Mouse (Mus musculus) stomach, embryonic 15.5 days (tissue): ENCODE measurements around the gene Nfat5. TPM values are rescaled to one million over a fixed set of nuclear protein-coding genes. Genes with fewer than 3 reads are reported as not detected.
A peak's percentile ranks its signal among the peaks of the same experiment; 100 is the strongest.

ENCODE experiments used
- ATAC-seq: fragments of 200-750 bp; cut with Nextera tagmentation; 2 replicates; pipeline ENCODE4 v1.8.0; 2017; ENCODE audit warnings: low read depth, moderate number of reproducible peaks, moderate TSS enrichment; ENCODE audit not compliant: insufficient read depth, low FRiP score
- H3K27ac ChIP-seq: fragments of 300-500 bp; sonication (generic); 2 replicates; pipeline ENCODE4 v1.5.1; 2015; ENCODE audit warnings: mild to moderate bottlenecking, inconsistent platforms
- H3K27me3 ChIP-seq: fragments of 300-500 bp; sonication (generic); replicated peaks from 2 replicates; pipeline ENCODE4 v1.6.1; 2015; ENCODE audit warnings: inconsistent platforms
- H3K36me3 ChIP-seq: fragments of 300-500 bp; sonication (generic); 2 replicates; pipeline ENCODE4 v1.6.1; 2015; ENCODE audit warnings: inconsistent platforms
- H3K4me1 ChIP-seq: fragments of 300-500 bp; sonication (generic); 2 replicates; pipeline ENCODE4 v1.6.1; 2015; ENCODE audit warnings: inconsistent platforms
- H3K4me2 ChIP-seq: fragments of 300-500 bp; sonication (generic); 2 replicates; pipeline ENCODE4 v1.6.1; 2015; ENCODE audit warnings: mild to moderate bottlenecking, inconsistent platforms
- H3K4me3 ChIP-seq: fragments of 300-500 bp; sonication (generic); replicated peaks from 2 replicates; pipeline ENCODE4 v1.5.1; 2015; ENCODE audit warnings: inconsistent platforms
- H3K9ac ChIP-seq: fragments of 300-500 bp; sonication (generic); 2 replicates; pipeline ENCODE4 v1.6.1; 2015; ENCODE audit warnings: inconsistent platforms
- H3K9me3 ChIP-seq: fragments of 300-500 bp; sonication (generic); 2 replicates; pipeline ENCODE4 v1.6.1; 2016; ENCODE audit warnings: inconsistent platforms
- WGBS: fragments of 180-500 bp; shearing (Covaris S2); methylation state at CpG from one replicate; pipeline ENCODE4 v1.1.7; 2015; 5-methylcytosine and 5-hydroxymethylcytosine counted together
- polyA plus RNA-seq: library from polyadenylated mRNA; unstranded; fragments of >200 nt; fragmentation: Nextera tagmentation; extraction: Ambion mirVana; gene quantifications from 2 replicates; pipeline ENCODE4 v1.2.1, GENCODE M21; 2015

Nfat5 gene
- polyA plus RNA-seq, 1 experiment from 2014 or later = 11.5 TPM

DNA sequence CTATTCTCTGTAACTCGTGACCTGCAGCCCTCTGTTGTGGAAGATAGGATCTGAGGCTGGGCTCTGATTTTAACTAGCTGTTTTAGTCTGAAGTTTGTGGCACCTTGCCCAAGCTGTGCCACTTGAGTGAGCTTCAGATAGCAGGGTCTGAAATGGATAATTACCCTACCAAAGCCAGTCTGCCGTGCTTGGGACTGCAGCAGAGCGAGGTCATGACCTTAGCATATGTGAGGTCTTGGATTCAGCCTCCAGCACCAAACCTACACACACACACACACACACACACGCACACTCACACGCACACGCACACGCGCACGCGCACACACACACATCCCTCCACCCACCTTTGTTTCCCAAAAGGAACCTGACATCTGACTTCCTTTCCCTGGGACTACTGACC lies 27.5 kb upstream of the Nfat5 start:
- Histone ChIP-seq H3K9ac (no peak overlapping the region), H3K4me1 (no peaks in the 10 kb centered on the region), H3K36me3 (no peaks in the 10 kb centered on the region), H3K27me3 (no peaks in the 10 kb centered on the region), H3K27ac (no peak overlapping the region), H3K4me3 (no peak overlapping the region), H3K4me2 (no peak overlapping the region), H3K9me3 (no peaks in the 10 kb centered on the region)
- ATAC-seq = no peak
- WGBS = 76% methylated on average over 10 of the region's 10 CpGs

DNA sequence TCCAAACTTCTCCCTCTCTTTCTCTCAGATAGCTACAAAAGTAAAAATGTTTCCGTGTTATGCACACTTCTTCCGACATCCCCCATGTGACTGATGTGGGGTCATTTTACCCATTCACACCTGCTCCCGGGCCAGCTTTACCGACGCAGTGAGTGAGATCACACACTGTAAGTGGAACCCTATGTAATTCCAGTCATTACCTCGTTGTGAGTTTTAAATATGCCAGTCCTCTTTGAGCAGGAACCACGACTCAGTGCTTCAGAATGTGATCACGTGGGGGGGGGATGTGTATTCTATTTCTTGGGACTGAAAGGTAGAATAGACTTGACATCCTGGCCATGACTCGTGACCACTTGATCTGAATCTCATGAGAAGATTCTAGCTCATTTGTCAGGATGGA lies 24.8 kb upstream of the Nfat5 start:
- no peaks in the 10 kb centered on the region for H3K27me3 ChIP-seq
- ATAC-seq = no peak
- 61% methylated on average over 9 of the region's 9 CpGs for WGBS
- H3K9me3 ChIP-seq = no peaks in the 10 kb centered on the region
- H3K27ac ChIP-seq = no peak overlapping the region
- no peak overlapping the region for H3K4me3 ChIP-seq
- H3K36me3 ChIP-seq = no peaks in the 10 kb centered on the region
- H3K4me2 ChIP-seq = no peak overlapping the region
- no peak overlapping the region for H3K9ac ChIP-seq
- H3K4me1 ChIP-seq = no peaks in the 10 kb centered on the region

DNA sequence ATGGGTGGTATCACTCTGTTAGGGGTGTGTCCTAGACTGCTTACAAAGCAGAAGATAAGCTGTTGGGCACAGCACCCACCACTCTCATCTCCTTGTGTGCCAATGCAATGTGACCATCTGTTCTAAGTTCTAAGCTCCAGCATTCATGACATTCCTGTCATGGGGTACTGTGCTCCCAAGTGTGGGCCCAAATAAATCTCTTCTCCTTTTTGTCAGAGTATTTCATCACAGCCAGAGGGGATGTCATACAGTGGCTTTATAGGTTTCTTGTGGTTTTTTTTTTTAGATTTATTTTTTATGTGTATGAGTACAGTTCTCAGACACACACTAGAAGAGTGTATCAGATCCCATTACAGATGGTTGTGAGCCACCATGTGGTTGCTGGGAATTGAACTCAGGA lies 24.1 kb upstream of the Nfat5 start:
- Histone ChIP-seq H3K9me3 (no peaks in the 10 kb centered on the region), H3K27ac (no peak overlapping the region), H3K4me3 (no peak overlapping the region), H3K9ac (no peak overlapping the region), H3K36me3 (no peaks in the 10 kb centered on the region), H3K27me3 (no peaks in the 10 kb centered on the region), H3K4me2 (no peak overlapping the region), H3K4me1 (no peaks in the 10 kb centered on the region)
- no peak for ATAC-seq

DNA sequence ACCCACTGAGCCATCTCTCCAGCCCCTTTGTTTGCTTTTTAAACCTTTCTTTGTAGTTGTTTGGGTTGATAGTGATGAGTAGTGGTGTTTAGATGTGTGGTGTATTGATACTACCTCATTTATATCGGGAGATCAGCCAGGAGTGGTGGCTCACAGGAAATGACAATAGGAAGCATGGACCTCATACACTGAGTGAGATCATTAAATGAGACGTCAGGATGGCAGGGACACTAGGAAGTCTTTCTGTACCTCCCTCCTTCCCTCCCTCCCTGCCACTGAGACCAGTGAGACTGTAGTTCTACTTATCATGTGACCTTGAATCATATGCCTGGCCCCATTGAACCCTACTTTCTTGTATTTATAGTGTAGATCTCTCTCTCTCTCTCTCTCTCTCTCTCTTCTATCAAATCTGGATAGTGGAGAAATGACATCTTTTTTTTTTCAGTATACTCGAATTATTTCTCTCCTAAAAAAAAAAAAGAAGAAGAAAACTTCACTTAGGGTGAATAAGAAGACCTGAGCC lies 23.6 kb upstream of the Nfat5 start:
- Histone ChIP-seq H3K27ac (no peak overlapping the region), H3K9me3 (no peaks in the 10 kb centered on the region), H3K36me3 (no peaks in the 10 kb centered on the region), H3K4me2 (no peak overlapping the region), H3K27me3 (no peaks in the 10 kb centered on the region), H3K4me3 (no peak overlapping the region), H3K9ac (no peak overlapping the region), H3K4me1 (no peaks in the 10 kb centered on the region)
- 44% methylated on average over 3 of the region's 3 CpGs for WGBS
- no peak for ATAC-seq

DNA sequence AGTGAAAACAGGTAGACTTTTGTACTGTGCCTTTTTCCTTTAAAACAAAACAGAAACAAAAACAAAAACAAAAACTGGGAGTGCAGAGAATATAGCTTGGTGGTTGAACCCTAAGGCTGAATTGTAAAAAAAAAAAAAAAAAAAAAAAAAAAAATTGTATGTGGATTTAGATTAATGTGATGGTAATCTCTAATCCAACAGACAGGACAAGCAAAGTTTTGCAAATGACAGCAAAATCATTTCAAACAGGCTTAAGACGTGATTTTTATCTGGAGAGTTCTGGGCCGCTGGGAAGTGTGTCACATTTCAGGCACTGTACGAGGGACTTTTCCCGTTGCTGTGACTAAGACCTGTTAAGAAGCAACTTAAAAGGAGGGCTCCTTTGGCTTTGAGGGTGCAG lies 23.0 kb upstream of the Nfat5 start:
- H3K4me2 ChIP-seq = no peak overlapping the region
- no peaks in the 10 kb centered on the region for H3K9me3 ChIP-seq
- no peaks in the 10 kb centered on the region for H3K36me3 ChIP-seq
- WGBS = 68% methylated on average over 4 of the region's 4 CpGs
- H3K27ac ChIP-seq = no peak overlapping the region
- H3K4me3 ChIP-seq = no peak overlapping the region
- ATAC-seq = no peak
- no peak overlapping the region for H3K9ac ChIP-seq
- H3K27me3 ChIP-seq = no peaks in the 10 kb centered on the region
- no peaks in the 10 kb centered on the region for H3K4me1 ChIP-seq

DNA sequence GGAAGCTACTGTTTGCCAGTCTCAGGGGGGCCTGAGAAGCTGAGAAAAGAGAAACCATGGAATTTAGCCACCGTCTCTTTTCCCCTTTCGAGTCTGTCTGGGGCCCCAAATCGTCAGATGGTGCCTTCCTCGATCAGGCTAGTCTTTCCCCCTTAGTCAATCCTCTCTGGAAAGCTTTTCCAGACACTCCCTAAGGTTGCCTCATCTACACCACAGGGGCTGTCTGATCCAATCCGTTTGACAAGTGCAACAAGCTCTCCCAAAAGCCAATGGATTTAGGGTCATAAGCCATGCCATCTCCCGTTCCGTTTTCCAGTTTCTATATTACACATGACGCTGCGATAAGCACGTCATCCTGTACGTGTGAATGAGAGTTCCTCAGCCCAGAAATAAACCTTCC lies 22.5 kb upstream of the Nfat5 start:
- H3K4me2 ChIP-seq = no peak overlapping the region
- no peak for ATAC-seq
- H3K9me3 ChIP-seq = no peaks in the 10 kb centered on the region
- H3K36me3 ChIP-seq = no peaks in the 10 kb centered on the region
- H3K27ac ChIP-seq = no peak overlapping the region
- no peak overlapping the region for H3K9ac ChIP-seq
- H3K4me3 ChIP-seq = no peak overlapping the region
- WGBS = 69% methylated on average over 11 of the region's 11 CpGs
- no peaks in the 10 kb centered on the region for H3K27me3 ChIP-seq
- H3K4me1 ChIP-seq = no peaks in the 10 kb centered on the region

DNA sequence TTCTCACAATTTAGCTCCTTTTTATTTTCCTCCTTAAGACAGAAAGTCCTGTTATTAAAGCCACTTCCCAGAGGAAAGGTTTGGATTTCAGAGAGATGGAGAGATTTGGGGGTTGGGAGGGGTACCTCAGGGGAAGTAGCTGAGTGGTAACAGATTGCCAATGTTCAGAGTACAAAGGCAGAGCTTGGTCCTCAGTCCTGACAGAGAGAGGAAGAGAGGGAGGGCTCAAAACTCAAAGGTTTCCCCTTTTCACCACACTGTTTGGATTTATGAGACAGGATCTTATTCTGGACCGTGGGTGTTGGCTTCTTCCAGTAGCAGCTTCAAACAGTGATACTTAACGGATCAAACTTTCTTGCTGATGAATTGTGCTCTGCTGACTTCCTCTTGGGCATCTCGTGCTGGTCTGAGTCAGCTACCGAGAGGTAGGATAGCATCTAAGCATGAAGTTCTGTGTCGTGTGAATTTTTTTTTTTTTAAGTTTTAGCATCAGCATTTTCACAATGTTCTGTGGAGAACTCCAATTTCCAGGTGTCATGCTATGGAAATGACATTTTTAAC lies 15.9 kb upstream of the Nfat5 start:
- H3K4me2 ChIP-seq = no peak overlapping the region
- WGBS = 34% methylated on average over 5 of the region's 5 CpGs
- no peaks in the 10 kb centered on the region for H3K36me3 ChIP-seq
- H3K9me3 ChIP-seq = no peaks in the 10 kb centered on the region
- H3K4me1 ChIP-seq = no peaks in the 10 kb centered on the region
- no peak overlapping the region for H3K9ac ChIP-seq
- no peak overlapping the region for H3K27ac ChIP-seq
- H3K4me3 ChIP-seq = no peak overlapping the region
- H3K27me3 ChIP-seq = no peaks in the 10 kb centered on the region
- ATAC-seq = no peak

DNA sequence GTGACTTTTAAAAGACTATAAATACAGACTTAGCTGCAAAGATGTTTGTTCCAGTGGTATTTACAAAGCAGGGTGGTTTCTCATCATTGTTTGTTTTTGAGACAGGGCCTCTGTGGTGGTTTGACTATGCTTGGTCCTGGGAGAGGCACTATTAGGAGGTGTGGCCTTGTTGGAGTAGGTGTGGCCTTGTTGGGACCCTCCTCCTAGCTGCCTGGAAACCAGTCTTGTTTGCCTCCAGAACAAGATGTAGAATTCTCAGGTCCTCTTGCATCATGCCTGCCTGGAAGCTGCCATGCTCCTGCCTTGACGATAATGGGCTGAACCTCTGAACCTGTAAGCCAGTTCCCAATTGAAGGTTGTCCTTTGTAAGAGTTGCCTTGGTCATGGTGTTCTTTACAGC lies 14.7 kb upstream of the Nfat5 start:
- Histone ChIP-seq H3K4me2 (no peak overlapping the region), H3K36me3 (no peaks in the 10 kb centered on the region), H3K9me3 (no peaks in the 10 kb centered on the region), H3K27ac (no peak overlapping the region), H3K27me3 (no peaks in the 10 kb centered on the region), H3K9ac (no peak overlapping the region), H3K4me3 (no peak overlapping the region), H3K4me1 (no peaks in the 10 kb centered on the region)
- 79% methylated on average over 1 of the region's 1 CpGs for WGBS
- ATAC-seq = no peak

DNA sequence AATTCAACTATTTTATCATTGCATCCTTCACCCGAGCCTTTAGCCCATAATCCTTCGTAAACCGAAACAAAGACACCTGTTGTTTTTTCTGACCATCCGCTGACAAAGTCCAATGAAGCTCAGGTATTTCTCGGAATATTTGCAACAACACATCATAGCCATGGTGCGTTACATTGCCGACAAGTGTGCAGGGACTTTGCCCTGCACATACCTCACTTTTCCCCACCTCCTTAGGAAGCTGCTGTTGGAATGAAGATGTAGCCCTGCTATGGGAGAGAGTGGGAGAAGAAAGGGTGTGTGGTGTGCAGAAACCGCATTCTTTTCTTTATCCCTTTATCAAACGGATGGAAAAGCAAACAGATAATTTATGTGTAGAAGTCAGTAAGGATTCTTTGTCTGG lies 6.6 kb upstream of the Nfat5 start:
- WGBS = 60% methylated on average over 9 of the region's 9 CpGs
- H3K4me3 ChIP-seq = no peak overlapping the region
- no peaks in the 10 kb centered on the region for H3K36me3 ChIP-seq
- no peaks in the 10 kb centered on the region for H3K27me3 ChIP-seq
- H3K27ac ChIP-seq = no peak overlapping the region
- no peaks in the 10 kb centered on the region; the same call in 1 of the 2 replicates for H3K4me1 ChIP-seq
- ATAC-seq = no peak
- H3K4me2 ChIP-seq = no peak overlapping the region
- no peak overlapping the region for H3K9ac ChIP-seq
- H3K9me3 ChIP-seq = no peaks in the 10 kb centered on the region

DNA sequence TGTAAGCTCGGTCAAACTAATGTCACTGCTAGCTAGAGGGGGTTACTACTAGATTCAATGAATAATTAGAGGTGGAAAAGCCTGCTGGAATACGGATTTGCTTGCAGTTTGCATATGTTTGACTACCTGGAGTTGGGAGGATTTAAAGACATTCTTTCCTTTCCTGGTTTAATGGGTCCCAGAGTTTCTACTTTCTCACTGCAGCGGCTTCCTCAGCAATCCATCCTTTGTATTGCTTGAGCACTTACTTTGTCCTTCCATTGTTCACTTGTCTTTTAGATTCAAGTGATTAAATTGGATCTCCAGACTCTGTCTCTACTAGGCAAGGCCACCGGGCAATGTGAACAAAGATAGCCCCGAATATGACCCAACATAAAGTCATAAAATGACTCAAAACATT lies 5.7 kb upstream of the Nfat5 start:
- Histone ChIP-seq H3K4me3 (no peak overlapping the region), H3K27me3 (no peaks in the 10 kb centered on the region), H3K36me3 (no peaks in the 10 kb centered on the region), H3K4me2 (no peak overlapping the region), H3K27ac (no peak overlapping the region), H3K9me3 (no peaks in the 10 kb centered on the region), H3K4me1 (no peaks in the 10 kb centered on the region; the same call in 1 of the 2 replicates), H3K9ac (no peak overlapping the region)
- 70% methylated on average over 5 of the region's 5 CpGs for WGBS
- no peak for ATAC-seq

DNA sequence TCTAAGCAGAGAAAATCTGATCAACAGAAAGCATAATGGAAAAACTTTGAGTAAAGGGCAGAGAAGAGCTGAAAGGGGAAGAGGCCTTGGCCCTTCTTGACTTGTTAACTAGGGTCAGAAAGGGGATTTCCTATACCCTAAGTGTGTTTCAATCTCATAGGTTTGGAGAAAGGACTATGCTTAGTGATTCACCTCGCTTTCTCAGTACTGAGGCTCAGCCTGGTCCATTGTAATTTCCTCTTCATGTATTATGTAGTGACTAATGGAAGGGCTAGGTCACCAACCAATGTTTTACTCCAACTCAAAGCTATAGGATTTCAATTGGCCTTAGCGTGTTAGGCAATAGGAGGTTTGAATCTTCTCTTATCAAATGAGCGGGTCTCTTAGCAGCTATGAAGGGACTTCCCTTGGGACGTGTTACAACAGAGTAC lies 2.1 kb upstream of the Nfat5 start:
- ATAC-seq = no peak
- WGBS = 82% methylated on average over 4 of the region's 4 CpGs
- H3K27ac ChIP-seq = no peak overlapping the region

DNA sequence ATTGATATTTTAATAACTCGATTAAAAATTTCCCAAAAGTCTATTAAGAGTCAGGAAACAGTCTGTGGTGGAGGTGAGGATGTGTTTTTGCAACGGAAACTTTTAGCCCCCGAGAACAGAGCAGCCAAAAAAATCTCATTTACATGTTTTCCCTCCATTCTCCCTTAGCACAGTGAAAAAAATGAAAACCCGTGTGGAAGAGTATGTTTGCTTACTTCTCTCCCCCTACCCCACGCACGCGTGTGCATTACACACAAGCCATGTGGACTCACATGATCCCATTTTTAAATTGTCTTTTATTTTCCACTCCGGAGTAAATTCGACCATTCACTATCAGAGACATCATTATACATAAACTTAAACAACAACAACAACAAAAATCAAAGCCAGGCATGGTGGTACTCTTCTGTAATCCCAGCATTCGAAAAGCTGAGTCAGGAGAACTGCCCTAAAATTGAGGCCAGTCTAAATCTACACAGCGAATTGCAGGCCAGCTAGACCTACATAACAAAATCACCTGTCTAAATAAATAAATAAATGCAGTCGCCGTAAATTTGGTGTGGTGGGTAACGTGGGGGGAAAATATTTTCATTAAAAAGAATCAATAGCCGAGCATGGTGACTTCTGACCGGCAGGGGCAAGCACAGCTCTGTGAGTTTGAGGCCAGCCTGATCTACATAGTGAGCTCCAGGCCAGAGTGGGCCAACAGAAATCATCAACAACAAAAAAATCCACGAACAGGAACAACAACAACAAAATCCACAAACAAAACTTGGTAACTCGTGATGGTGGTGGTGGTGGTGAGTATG lies 947 bp upstream of the Nfat5 start:
- WGBS = 57% methylated on average over 18 of the region's 18 CpGs
- Histone ChIP-seq H3K4me3 (peak overlapping the region; percentile 97), H3K9ac (no peak overlapping the region; the same call in 1 of the 2 replicates), H3K4me2 (peak overlapping the region; percentile 60), H3K4me1 (no peaks in the 10 kb centered on the region), H3K36me3 (no peaks in the 10 kb centered on the region), H3K27ac (peak overlapping the region; percentile 97), H3K9me3 (no peaks in the 10 kb centered on the region), H3K27me3 (no peaks in the 10 kb centered on the region)
- ATAC-seq = no peak

More for the DNA sequence above, 2.1 kb upstream of the Nfat5 start:
- H3K9ac ChIP-seq = no peak overlapping the region
- no peaks in the 10 kb centered on the region for H3K9me3 ChIP-seq
- no peak overlapping the region for H3K4me3 ChIP-seq
- H3K4me1 ChIP-seq = no peaks in the 10 kb centered on the region; the same call in 1 of the 2 replicates
- no peak overlapping the region for H3K4me2 ChIP-seq
- H3K27me3 ChIP-seq = no peaks in the 10 kb centered on the region
- H3K36me3 ChIP-seq = no peaks in the 10 kb centered on the region
